Mouse (Mus musculus) embryo, embryonic 9.5 days (tissue): Measurements from ENCODE around the gene Gtf2i.

Source experiments
- DNase-seq: peaks from one replicate; pipeline ENCODE4 v3.0.0-alpha.2; 2017; ENCODE audit errors: extremely low spot score

Gtf2i gene

GRCm38 (mm10) chr5:134322355-134322754, 7.8 kb upstream of the Gtf2i start:
- DNase-seq = no peak

- DNase-seq = no peak
These were observed 7.1 kb upstream of the Gtf2i start for GRCm38 (mm10) chr5:134321699-134322098.

- no peak for DNase-seq
These were observed 4.3 kb upstream of the Gtf2i start for GRCm38 (mm10) chr5:134318903-134319302.

GRCm38 (mm10) chr5:134316721-134317120, 2.2 kb upstream of the Gtf2i start:
- DNase-seq = no peak

GRCm38 (mm10) chr5:134315623-134316350, 1.2 kb upstream of the Gtf2i start:
- DNase-seq = peak; percentile 68

- DNase-seq = peak; percentile 85
These were observed 389 bp downstream of the Gtf2i start for GRCm38 (mm10) chr5:134314068-134314674.

GRCm38 (mm10) chr5:134313451-134314067, 1.0 kb downstream of the Gtf2i start:
- peak; percentile 96 for DNase-seq

GRCm38 (mm10) chr5:134312691-134313450, 1.7 kb downstream of the Gtf2i start:
- peak; percentile 44 for DNase-seq

GRCm38 (mm10) chr5:134311894-134312411, 2.6 kb downstream of the Gtf2i start:
- no peak for DNase-seq

- DNase-seq = no peak
These were observed 4.4 kb downstream of the Gtf2i start for GRCm38 (mm10) chr5:134310201-134310600.

GRCm38 (mm10) chr5:134309345-134309744, 5.2 kb downstream of the Gtf2i start:
- no peak for DNase-seq

GRCm38 (mm10) chr5:134304639-134305038, 9.9 kb downstream of the Gtf2i start:
- no peak for DNase-seq

- no peak for DNase-seq
These were observed 19.1 kb downstream of the Gtf2i start for GRCm38 (mm10) chr5:134295277-134296050.

GRCm38 (mm10) chr5:134294606-134295005, 20.0 kb downstream of the Gtf2i start:
- DNase-seq = no peak

GRCm38 (mm10) chr5:134291096-134291495, 23.5 kb downstream of the Gtf2i start:
- no peak for DNase-seq

- no peak for DNase-seq
These were observed 24.5 kb downstream of the Gtf2i start for GRCm38 (mm10) chr5:134289935-134290560.

- no peak for DNase-seq
These were observed 26.5 kb downstream of the Gtf2i start for GRCm38 (mm10) chr5:134288071-134288470.

- no peak for DNase-seq
These were observed 29.6 kb downstream of the Gtf2i start for GRCm38 (mm10) chr5:134284921-134285320.

GRCm38 (mm10) chr5:134282603-134283002, 32.0 kb downstream of the Gtf2i start:
- DNase-seq = no peak

GRCm38 (mm10) chr5:134282076-134282475, 32.5 kb downstream of the Gtf2i start:
- no peak for DNase-seq

GRCm38 (mm10) chr5:134279371-134279770, 35.2 kb downstream of the Gtf2i start:
- DNase-seq = no peak
